Mouse (Mus musculus) E14TG2a.4 (cell line): ENCODE results near the gene Sncb.

Source experiments
- H3K27me3 ChIP-seq: 2 replicates; pipeline ENCODE4 v1.6.1; 2014; ENCODE audit warnings: low read length, control low read depth; ENCODE audit not compliant: insufficient read depth
- H3K36me3 ChIP-seq: 2 replicates; pipeline ENCODE4 v1.6.1; 2014; ENCODE audit warnings: low read length, control low read depth; ENCODE audit not compliant: insufficient read depth
- H3K4me1 ChIP-seq: replicated peaks from 2 replicates; pipeline ENCODE4 v1.6.1; 2014; ENCODE audit warnings: low read depth, low read length, control low read depth
- H3K4me3 ChIP-seq: replicated peaks from 2 replicates; pipeline ENCODE4 v1.5.1; 2014; ENCODE audit warnings: mild to moderate bottlenecking, low read length
- H3K9me3 ChIP-seq: 2 replicates; pipeline ENCODE4 v1.6.1; 2014; ENCODE audit warnings: low read length, control low read depth
- CTCF ChIP-seq: conservative IDR thresholded peaks from 2 replicates; pipeline ENCODE4 v1.5.1; 2014; ENCODE audit warnings: low read length
- NANOG ChIP-seq: IDR thresholded peaks from 2 replicates; pipeline ENCODE4 v1.6.1; 2014; ENCODE audit warnings: borderline replicate concordance, low read length, mixed read lengths
- POU5F1 ChIP-seq: IDR thresholded peaks from 2 replicates; pipeline ENCODE4 v1.6.1; 2014; ENCODE audit warnings: low read length, borderline replicate concordance

Sncb gene

GRCm38 (mm10) chr13:54799701-54800100, 33.3 kb upstream of the Sncb start:
- peaks cover 10% of the 10 kb centered on the region for H3K36me3 ChIP-seq
- peaks cover 26% of the 10 kb centered on the region for H3K4me1 ChIP-seq
- TF ChIP-seq CTCF, result peak; percentile 80
- no peak for TF ChIP-seq NANOG
- no peak overlapping the region for H3K4me3 ChIP-seq
- peaks cover 26% of the 10 kb centered on the region; the same call in 1 of the 2 replicates for H3K27me3 ChIP-seq
- H3K9me3 ChIP-seq, result no peaks in the 10 kb centered on the region

- no peak for TF ChIP-seq CTCF
- no peak for TF ChIP-seq POU5F1
- no peak for TF ChIP-seq NANOG
- Histone ChIP-seq H3K4me1 (peaks cover 30% of the 10 kb centered on the region), H3K36me3 (peaks cover 10% of the 10 kb centered on the region), H3K27me3 (peaks cover 26% of the 10 kb centered on the region; the same call in 1 of the 2 replicates), H3K9me3 (no peaks in the 10 kb centered on the region), H3K4me3 (no peak overlapping the region)
Measured at GRCm38 (mm10) chr13:54798740-54799139, 32.3 kb upstream of the Sncb start.

- Histone ChIP-seq H3K36me3 (peaks cover 10% of the 10 kb centered on the region), H3K27me3 (peaks cover 26% of the 10 kb centered on the region; the same call in 1 of the 2 replicates), H3K4me3 (no peak overlapping the region), H3K4me1 (peaks cover 35% of the 10 kb centered on the region), H3K9me3 (no peaks in the 10 kb centered on the region)
- TF ChIP-seq CTCF, result no peak
- no peak for TF ChIP-seq NANOG
- no peak for TF ChIP-seq POU5F1
Measured at GRCm38 (mm10) chr13:54797861-54798643, 31.7 kb upstream of the Sncb start.

- no peak overlapping the region for H3K4me3 ChIP-seq
- TF ChIP-seq CTCF (peak; percentile 99), NANOG (no peak), POU5F1 (no peak)
- H3K9me3 ChIP-seq, result no peaks in the 10 kb centered on the region
- H3K36me3 ChIP-seq, result peaks cover 10% of the 10 kb centered on the region
- H3K4me1 ChIP-seq, result peaks cover 41% of the 10 kb centered on the region
- H3K27me3 ChIP-seq, result peaks cover 23% of the 10 kb centered on the region; the same call in 1 of the 2 replicates
Measured at GRCm38 (mm10) chr13:54797356-54797755, 31.0 kb upstream of the Sncb start.

- peak; percentile 27 for TF ChIP-seq CTCF
- TF ChIP-seq NANOG, result no peak
- no peak for TF ChIP-seq POU5F1
- Histone ChIP-seq H3K27me3 (peaks cover 23% of the 10 kb centered on the region), H3K36me3 (peaks cover 10% of the 10 kb centered on the region), H3K4me1 (peaks cover 66% of the 10 kb centered on the region), H3K4me3 (no peak overlapping the region), H3K9me3 (no peaks in the 10 kb centered on the region)
Measured at GRCm38 (mm10) chr13:54794843-54795242, 28.4 kb upstream of the Sncb start.

GRCm38 (mm10) chr13:54794002-54794577, 27.7 kb upstream of the Sncb start:
- H3K4me1 ChIP-seq, result peaks cover 65% of the 10 kb centered on the region
- peaks cover 23% of the 10 kb centered on the region for H3K27me3 ChIP-seq
- no peaks in the 10 kb centered on the region for H3K9me3 ChIP-seq
- peaks cover 10% of the 10 kb centered on the region for H3K36me3 ChIP-seq
- H3K4me3 ChIP-seq, result peak overlapping the region; percentile 20; the same call in 1 of the 2 replicates
- TF ChIP-seq POU5F1 (no peak), CTCF (no peak), NANOG (no peak)

GRCm38 (mm10) chr13:54792259-54793230, 26.1 kb upstream of the Sncb start:
- H3K4me1 ChIP-seq, result peaks cover 66% of the 10 kb centered on the region
- H3K27me3 ChIP-seq, result peaks cover 19% of the 10 kb centered on the region
- H3K4me3 ChIP-seq, result peak overlapping the region; percentile 62
- H3K36me3 ChIP-seq, result peaks cover 10% of the 10 kb centered on the region
- H3K9me3 ChIP-seq, result no peaks in the 10 kb centered on the region
- peak; percentile 91 for TF ChIP-seq CTCF
- no peak for TF ChIP-seq POU5F1
